Mouse (Mus musculus): ENCODE measurements at regions not wholly inside any gene's neighbourhood (a gene's known extent, or its start where the extent isn't known, plus 50 kb on each side); places are given as distances from the start of the nearest gene placed in this dataset. TPM values are rescaled to one million over a fixed set of nuclear protein-coding genes. Genes with fewer than 3 reads are reported as not detected.

DNA sequence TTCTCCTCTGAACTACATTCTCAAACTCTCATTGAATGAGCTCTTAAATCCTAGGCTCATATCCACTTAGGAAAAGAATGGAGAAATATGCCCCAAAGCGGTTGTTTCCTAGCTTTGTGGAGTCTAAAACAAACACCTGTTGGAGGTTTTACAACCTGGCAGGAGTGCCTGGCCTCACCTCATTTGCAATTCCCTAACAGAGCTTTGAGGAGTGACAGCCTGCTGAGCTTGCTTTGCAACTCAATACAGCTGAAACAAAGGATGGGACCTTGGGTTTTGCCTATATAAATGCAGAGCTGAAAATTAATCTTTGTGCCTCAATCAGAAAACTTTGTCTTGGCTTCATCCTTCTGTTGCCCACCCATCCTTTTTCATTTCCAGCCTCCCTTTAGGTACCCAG, 423.2 kb downstream of the Gm8797 start:
- Histone ChIP-seq H3K4me1 (no peaks in the 10 kb centered on the region), H3K36me3 (ENCODE audit: poor library complexity, severe bottlenecking) (no peaks in the 10 kb centered on the region), H3K9ac (no peak overlapping the region), H3K4me3 (no peak overlapping the region), H3K27me3 (no peaks in the 10 kb centered on the region), H3K4me2 (no peak overlapping the region), H3K9me3 (replicated peaks) (no peaks in the 10 kb centered on the region), H3K27ac (no peak overlapping the region)
- WGBS: 32% methylated on average over 1 of the region's 1 CpGs
- no peak for ATAC-seq

DNA sequence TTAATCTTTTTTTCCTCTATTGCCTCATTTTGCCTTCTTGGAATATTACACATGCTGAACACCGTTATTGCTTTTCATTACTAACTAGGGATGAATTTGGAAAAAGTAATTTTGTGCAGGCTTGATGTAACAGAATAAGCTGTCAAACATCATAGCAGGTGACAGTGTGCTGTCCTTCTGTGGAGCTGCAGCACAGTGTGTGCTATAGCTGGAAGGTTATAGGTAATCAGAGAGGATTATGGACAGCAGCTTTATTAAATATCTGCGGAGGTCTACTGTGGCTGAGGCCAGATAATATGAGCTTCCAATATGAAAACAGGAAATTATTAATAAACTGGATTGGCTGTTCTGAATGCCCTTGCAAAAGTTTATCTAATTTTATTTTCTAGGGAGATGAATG, 431.9 kb downstream of the Gm8797 start:
- H3K36me3 ChIP-seq (ENCODE audit: poor library complexity, severe bottlenecking): no peaks in the 10 kb centered on the region
- no peaks in the 10 kb centered on the region for H3K9me3 ChIP-seq (replicated peaks)
- no peaks in the 10 kb centered on the region for H3K4me1 ChIP-seq
- no peak overlapping the region for H3K27ac ChIP-seq
- no peak overlapping the region for H3K4me3 ChIP-seq
- 87% methylated on average over 2 of the region's 2 CpGs for WGBS
- H3K27me3 ChIP-seq: no peaks in the 10 kb centered on the region
- no peak for ATAC-seq
- H3K9ac ChIP-seq: no peak overlapping the region
- no peak overlapping the region for H3K4me2 ChIP-seq

DNA sequence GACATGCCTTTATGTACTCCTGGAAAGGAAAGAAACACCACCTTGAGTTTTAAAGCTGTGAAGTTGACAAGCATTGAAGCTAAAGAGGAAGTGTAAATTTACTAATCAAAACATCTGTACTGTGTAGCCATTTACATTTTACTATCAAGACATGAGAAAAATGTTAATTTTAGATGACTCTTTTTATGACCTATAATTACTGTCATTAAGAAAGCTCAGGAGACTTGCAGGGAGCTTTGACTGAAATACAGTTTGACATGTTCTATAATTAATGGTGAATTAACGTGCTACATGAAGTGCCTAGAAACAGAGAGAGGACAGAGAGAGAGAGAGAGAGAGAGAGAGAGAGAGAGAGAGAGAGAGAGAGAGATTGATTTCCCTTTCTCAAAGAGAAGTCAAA, 432.8 kb downstream of the Gm8797 start:
- Histone ChIP-seq H3K4me1 (no peaks in the 10 kb centered on the region), H3K9ac (no peak overlapping the region), H3K27me3 (no peaks in the 10 kb centered on the region), H3K4me3 (no peak overlapping the region), H3K27ac (no peak overlapping the region), H3K36me3 (ENCODE audit: poor library complexity, severe bottlenecking) (no peaks in the 10 kb centered on the region), H3K4me2 (no peak overlapping the region), H3K9me3 (replicated peaks) (no peaks in the 10 kb centered on the region)
- 55% methylated on average over 1 of the region's 1 CpGs for WGBS
- ATAC-seq: peak; percentile 59; the same call in 1 of the 2 replicates

DNA sequence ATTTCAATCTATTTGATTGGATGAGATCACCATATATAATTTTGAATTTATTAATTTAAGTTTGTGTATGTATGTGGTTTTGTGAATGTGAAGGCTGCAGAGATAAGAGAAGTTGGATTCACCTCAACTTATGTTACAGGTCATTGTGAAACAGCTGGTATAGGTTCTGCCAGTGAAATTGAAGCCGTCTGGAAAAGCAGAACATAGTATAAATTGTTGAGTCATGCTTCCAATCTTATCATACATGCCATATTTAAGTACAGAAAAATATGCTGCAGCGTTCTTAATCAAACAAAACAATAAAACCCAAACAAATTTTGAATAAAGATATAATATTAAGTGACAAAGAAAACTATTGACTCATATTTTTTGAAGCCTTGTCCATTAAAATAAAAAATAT, 415.6 kb downstream of the 1700008P02Rik start:
- Histone ChIP-seq H3K27ac (no peak overlapping the region), H3K4me3 (no peak overlapping the region), H3K9me3 (replicated peaks) (no peaks in the 10 kb centered on the region), H3K36me3 (ENCODE audit: poor library complexity, severe bottlenecking) (no peaks in the 10 kb centered on the region), H3K9ac (no peak overlapping the region), H3K4me1 (no peaks in the 10 kb centered on the region), H3K4me2 (no peak overlapping the region), H3K27me3 (no peaks in the 10 kb centered on the region)
- 71% methylated on average over 2 of the region's 2 CpGs for WGBS
- no peak for ATAC-seq

DNA sequence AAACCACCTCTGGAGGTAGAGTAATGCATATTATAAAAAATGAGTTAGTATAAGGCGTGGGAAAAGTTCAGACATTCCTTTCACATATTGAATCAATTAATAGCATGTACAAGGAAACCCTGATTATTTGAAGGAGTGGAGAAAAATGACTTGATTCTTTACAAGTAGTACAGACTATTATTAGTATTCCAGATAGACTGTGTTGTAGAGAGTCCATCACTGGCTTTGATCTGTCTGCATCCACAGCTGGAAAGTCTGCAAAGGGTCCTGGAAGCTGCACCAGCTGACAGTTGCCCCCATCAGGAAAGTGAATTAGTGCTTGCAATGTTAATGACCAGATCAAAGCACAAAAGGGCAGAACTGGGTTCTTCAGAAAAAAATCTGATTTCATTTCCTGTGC, 391.6 kb downstream of the 1700008P02Rik start:
- H3K36me3 ChIP-seq (ENCODE audit: poor library complexity, severe bottlenecking): no peaks in the 10 kb centered on the region

More for the DNA sequence above, 391.6 kb downstream of the 1700008P02Rik start:
- Histone ChIP-seq H3K4me3 (no peak overlapping the region), H3K9ac (no peak overlapping the region), H3K9me3 (replicated peaks) (no peaks in the 10 kb centered on the region), H3K27ac (no peak overlapping the region), H3K4me2 (no peak overlapping the region), H3K4me1 (no peaks in the 10 kb centered on the region), H3K27me3 (no peaks in the 10 kb centered on the region)
- 74% methylated on average over 1 of the region's 1 CpGs for WGBS
- no peak for ATAC-seq

Small RNA genes in the stretch of these regions (microRNA-seq; reads per million reads assigned to microRNA genes)
- gene Gm25144: not detected
- gene Gm25352: not detected
